Mouse (Mus musculus): ENCODE measurements around the gene Tns1.

GRCm38 (mm10) chr1:74000191-74000651 is 124.0 kb downstream of the Tns1 start:
- TF ChIP-seq CTCF (conservative IDR thresholded peaks at IDR 0.05 in 1 of 2, IDR thresholded peaks at IDR 0.05 in 1 of 2; ENCODE audit: low read depth in 2 of 2, low read length in 2 of 2) (no peak), POLR2A (IDR thresholded peaks at IDR 0.05; ENCODE audit: low read depth, low read length) (no peak), NRF1 (IDR thresholded peaks at IDR 0.05; ENCODE audit: low read depth, low read length) (no peak), MAX (IDR thresholded peaks at IDR 0.05; ENCODE audit: low read length) (no peak), TCF12 (IDR thresholded peaks at IDR 0.05; ENCODE audit: low read depth, low read length) (no peak), MAFK (IDR thresholded peaks at IDR 0.05; ENCODE audit: insufficient replicate concordance, low read length) (no peak), TBP (conservative IDR thresholded peaks at IDR 0.05; ENCODE audit: low read depth, low read length) (no peak), UBTF (IDR thresholded peaks at IDR 0.05; ENCODE audit: low read depth, low read length) (no peak), ZKSCAN1 (IDR thresholded peaks at IDR 0.05; ENCODE audit: borderline replicate concordance, low read depth, low read length) (no peak), GABPA (IDR thresholded peaks at IDR 0.05; ENCODE audit: insufficient replicate concordance, low read depth, low read length) (no peak), POLR2AphosphoS2 (IDR thresholded peaks at IDR 0.05; ENCODE audit: low read depth, low read length) (no peak), IRF4 (IDR thresholded peaks at IDR 0.05; ENCODE audit: low read depth, low read length) (no peak), USF1 (IDR thresholded peaks at IDR 0.05; ENCODE audit: low read depth, low read length) (no peak), ZNF384 (IDR thresholded peaks at IDR 0.05; ENCODE audit: low read depth, low read length) (no peak)

Data from CH12.LX (cell line).